Mouse (Mus musculus): Measurements from ENCODE around the gene Bcap29.

DNA sequence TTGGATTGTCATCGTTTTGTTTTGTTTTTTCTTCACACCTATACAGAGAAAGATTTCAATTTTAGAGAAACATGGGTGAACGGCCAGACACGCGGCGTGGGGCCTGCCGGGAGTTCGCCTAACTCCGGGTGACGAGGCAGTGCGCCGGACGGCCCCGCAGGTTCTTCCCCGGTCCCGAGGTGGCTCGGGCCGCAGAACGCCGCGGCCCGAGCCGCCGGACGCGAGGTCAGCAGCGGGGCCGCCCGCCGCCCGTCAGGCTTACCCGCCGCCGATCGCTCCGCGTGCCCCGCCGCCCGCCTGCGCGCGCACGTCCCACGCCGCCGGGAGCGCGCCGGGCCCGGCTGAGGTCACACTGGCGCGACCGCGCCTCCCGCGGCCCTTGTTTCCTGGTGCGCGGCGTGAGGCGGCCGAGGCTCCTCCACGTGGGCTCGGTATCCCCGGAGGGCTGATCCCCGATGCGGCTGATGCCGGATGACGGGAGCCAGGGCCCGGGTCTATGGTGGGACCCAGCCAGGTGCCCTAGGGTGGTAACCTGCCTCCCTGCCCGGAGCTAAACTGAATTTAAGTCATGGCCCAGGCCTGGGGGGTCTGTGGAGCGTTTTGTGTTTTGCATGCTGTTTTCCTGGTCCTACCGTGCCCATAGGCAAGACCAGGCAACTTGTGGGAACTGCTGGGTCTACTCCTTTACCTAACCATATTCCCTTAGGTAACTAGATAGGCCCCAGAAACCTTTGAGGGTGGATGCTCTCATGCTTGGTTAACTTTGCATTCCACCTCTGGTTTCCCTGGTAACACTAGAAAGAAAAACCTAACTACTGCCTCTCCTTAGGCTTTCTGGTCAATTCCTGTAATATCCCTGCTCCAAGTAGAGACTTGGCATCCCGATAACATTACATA lies at the start of gene Bcap29:
- TF ChIP-seq POLR2A (IDR thresholded peaks at IDR 0.05; ENCODE audit: insufficient read depth, low read length) (no peak), CTCF (IDR thresholded peaks at IDR 0.05; ENCODE audit: low read depth, low read length) (no peak), EP300 (IDR thresholded peaks at IDR 0.05; ENCODE audit: insufficient read depth, low read depth, low read length) (no peak)

Data from ES-Bruce4 (cell line).